Mouse (Mus musculus) heart, postnatal 36 days (tissue): ENCODE measurements around the gene Slc25a25. TPM values are rescaled to one million over a fixed set of nuclear protein-coding genes. Genes with fewer than 3 reads are reported as not detected.

Experiments
- DNase-seq, 2 experiments: peaks; one replicate each; pipeline ENCODE4 v3.0.0; 2021 to 2022
- intact Hi-C: fragments of 180-260 bp; cut with DNase I; formaldehyde crosslinking; loops from one replicate; pipeline ENCODE4 v1.15.1; 2025
- total RNA-seq, 2 experiments: library from RNA; stranded (reverse); gene quantifications; 2 replicates each; pipeline ENCODE4 v1.2.3; 2021

Slc25a25 gene
- total RNA-seq, 2 experiments from 2014 or later, result 4.8 to 12.4 TPM

DNA sequence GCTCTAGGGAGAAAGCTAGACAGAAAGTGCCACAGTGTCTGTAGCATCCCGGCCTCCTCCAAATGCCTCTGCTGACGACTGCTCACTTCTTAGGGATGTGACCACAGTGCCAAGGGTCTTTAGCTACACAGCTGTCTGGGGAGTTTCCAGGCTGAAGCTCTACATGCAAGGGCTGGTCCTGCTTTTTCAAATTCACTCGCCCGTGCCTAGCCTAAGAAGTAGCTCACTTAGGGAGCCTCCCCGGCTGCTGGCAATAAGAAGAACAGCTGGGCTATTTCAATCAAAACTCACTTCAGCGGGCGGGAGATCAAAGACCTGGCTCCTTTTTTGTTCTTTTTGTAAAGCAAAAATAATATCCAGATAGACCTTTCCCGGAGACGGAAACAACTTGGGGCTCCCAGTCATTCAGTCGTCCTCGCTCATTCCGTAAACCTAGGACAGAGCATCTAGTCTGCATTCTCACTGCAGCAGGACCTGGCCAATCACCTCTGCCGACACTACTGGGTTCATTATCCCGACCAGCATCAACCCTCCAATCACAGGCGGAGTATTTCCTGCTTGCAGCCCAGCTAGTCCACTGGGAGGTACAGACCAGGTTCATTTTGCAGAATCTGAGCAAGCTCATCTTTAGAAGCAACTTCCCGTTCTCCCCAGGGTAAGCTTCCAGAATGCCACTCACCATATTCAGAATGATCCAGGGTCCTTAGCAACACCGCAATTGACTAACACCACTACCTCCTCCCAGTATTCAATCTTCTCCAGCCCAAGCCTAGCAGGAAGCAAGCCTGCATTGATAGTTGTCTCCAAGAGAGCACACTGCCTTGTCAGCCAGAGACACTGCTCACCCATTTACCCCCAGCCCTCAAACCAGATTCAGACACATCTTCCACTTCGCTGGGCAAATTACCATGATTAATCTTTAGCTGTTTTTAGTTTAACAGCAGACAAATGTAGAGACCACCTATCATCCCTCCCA lies 20.3 kb downstream of the Slc25a25 start:
- intact Hi-C loops, result no loop called here
- peak; percentile 62 to 69 for DNase-seq

DNA sequence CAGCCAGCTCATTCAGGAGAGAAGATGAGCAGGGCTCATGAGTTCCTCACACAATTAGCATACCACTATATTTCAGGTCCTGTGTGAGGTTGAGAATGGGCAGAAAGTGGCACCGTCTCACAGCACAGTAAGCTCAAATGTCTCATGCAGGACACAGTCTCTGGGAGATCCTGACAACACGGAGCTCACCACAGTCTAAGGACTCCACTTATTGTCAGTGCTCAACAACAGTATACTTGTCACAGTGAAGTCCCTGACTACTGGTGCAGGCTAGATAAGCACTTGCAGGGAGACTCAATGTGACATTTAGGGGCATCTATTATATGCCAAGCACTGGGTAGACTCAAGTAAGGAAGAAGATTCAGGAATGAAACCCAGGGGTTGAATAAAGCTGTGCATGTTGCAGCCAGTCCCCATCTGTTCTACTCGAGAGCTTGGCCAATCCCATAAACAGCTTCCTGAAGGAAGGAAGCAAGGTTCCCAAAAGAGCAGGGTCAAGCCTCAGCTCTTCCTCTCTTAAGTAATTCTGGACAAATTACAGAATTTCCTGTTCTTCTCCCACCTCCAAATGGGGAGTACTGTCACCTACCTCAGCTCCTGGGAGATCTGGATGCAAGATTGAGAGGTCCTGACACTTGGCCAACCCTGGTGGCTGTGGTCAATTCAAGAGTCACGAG lies 21.9 kb downstream of the Slc25a25 start:
- intact Hi-C loops, result no loop called here
- no peak for DNase-seq

DNA sequence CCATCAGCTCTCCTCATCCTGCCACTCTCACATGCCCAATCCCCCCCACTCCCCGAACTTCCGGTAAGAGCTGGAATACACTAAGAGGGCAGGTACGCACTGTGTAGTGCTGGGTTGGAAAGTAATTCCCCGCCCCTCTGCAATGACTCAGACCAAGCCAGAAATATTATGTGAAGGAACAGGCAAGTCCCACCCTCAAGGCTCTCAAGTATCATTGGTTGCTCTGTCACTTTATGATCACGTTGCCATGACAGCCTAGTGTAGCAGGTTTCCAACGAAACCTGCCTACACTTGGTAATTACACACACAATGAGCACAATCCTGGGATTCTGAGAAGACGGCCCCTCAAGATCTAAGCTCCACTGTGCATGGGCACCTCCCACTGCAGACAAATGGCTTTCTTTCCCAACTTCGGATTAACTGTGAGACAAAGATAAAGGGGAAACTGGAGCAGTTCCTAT lies 23.0 kb downstream of the Slc25a25 start:
- no peak for DNase-seq
- intact Hi-C loops, result no loop called here

DNA sequence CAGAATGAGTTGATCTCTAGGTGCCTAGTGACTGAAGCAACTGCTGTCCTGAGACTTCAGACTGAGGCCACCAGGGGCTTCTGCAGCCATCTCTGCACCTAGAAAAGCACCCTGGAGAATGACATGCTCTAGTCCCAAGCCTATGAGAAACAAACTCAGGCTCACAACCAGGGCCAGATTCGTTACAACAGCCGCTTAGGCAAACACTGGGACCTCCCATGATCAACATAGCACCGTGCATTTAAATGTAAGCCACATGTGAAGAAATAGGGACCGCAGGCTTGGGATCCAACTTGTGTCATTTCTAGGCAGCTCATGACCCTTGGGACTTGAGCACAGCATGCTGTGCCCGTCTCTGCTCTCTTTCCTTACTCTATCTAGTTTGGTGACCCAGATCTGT lies 23.5 kb downstream of the Slc25a25 start:
- intact Hi-C loops, result loop anchor here (1.0 kb wide), 1 partner anchor 22 kb away; no protein-coding TSS in a partner anchor
- no peak for DNase-seq

DNA sequence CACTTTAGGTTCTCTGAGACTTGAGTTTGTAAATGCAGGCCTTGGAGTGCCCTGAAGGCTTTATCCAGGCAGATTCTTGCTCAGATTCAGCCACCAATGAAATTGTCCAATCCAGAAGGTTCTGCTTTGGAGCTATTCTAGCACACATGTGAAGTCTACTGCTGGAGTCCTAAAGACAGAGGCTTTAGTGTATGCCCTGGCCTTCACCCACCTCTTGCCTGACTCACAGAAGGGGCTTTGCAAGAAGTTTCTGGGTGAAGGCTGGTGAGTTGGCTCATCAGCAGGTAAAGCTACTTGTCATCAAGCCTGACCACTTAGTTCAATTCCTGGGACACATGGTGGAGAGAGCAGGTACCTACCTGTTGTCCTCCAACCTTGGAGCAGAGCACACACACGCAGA lies 25.1 kb downstream of the Slc25a25 start:
- intact Hi-C loops, result no loop called here
- DNase-seq, result no peak

DNA sequence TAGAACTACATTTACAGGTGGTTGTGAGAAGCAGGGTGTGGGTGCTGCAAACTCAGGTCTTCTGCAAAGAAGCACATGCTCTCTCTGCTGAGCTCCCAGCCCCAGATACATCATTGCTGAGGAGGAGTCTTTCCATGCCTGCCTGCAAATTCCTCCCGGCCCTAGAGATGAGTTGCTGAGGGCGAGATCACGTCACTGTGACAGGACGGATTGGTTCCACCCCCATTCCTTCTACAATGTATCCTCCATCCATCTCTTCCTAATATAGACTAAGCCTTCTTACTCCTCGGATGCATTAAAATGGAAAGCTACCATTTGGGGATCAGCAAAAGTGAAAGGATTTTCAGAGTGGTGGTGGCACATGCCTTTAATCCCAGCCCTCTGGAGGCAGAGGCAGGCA lies 25.7 kb downstream of the Slc25a25 start:
- intact Hi-C loops, result no loop called here
- DNase-seq, result no peak

GRCm38 (mm10) chr2:32424796-32425195 lies 26.4 kb downstream of the Slc25a25 start:
- intact Hi-C loops, result loop anchor here (5.0 kb wide), 1 partner anchor 143 kb away; no protein-coding TSS in a partner anchor
- DNase-seq, result no peak

DNA sequence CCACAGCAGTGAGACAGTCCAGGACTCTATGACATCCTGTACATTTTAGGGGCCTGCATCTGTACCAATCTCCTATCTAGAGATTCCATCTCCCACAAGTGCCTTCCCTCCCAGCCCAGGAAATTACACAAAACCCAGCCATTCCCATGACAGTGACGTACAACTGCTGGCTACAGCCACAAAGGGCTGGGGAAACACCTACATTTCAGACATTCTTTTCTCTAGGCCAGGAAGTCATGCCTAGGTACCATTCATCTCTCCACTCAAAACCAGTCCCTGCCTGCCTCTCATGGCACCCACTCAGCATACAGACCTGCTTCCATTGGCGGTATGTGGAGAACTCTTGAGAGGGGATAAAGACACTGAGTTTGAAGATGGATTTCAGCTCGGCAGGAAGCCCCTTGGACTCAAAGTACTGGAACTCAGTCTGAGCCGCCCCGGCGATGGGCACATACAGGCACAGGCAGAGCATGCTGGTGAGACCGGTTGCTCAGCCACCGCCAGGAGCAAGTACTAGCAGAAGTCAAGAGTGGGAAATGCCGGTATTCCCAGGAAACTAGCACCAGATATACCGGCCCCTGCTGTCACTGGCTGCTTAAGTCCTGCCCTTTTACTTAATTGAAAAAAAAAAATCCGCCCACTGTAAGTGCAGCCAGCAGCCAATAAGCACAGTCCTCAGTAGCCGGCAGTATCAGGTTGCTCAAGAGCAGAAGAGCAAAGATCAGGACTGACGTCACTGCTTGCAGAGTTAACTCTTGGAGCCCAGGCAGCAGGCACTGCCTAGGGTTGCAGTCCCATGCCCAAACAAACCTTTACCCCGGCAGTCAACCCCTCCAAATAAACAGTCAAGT lies 27.5 kb downstream of the Slc25a25 start:
- intact Hi-C loops, result loop anchor here (5.0 kb wide), 1 partner anchor 144 kb away; no protein-coding TSS in a partner anchor

DNA sequence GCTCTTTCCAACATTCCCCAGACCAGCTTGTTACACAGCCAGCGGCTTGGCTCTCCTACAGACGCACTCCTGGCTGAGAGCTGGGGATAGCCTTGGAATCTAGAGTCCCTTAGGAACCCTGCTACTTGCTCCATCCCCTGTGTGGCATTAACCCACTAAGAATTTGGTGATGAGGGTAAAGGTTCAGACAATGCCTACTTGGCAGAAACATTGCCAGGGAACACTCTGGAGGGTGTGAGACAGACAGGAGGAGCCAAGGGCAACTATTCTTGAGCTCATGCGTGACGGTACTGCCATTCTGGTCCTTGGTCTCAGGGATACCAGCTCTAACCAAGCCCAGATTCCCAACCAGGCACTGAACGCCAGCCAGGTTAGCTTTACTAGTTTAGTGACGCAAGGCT lies 29.4 kb downstream of the Slc25a25 start:
- no peak for DNase-seq
- intact Hi-C loops, result loop anchor here (5.0 kb wide), 1 partner anchor 145 kb away; no protein-coding TSS in a partner anchor

More for the DNA sequence above, 27.5 kb downstream of the Slc25a25 start:
- peak; percentile 65 to 73 for DNase-seq

- intact Hi-C loops, result loop anchor here (5.0 kb wide), 1 partner anchor 147 kb away; no protein-coding TSS in a partner anchor
- DNase-seq, result no peak
These were observed 30.6 kb downstream of the Slc25a25 start for GRCm38 (mm10) chr2:32420647-32421046.

DNA sequence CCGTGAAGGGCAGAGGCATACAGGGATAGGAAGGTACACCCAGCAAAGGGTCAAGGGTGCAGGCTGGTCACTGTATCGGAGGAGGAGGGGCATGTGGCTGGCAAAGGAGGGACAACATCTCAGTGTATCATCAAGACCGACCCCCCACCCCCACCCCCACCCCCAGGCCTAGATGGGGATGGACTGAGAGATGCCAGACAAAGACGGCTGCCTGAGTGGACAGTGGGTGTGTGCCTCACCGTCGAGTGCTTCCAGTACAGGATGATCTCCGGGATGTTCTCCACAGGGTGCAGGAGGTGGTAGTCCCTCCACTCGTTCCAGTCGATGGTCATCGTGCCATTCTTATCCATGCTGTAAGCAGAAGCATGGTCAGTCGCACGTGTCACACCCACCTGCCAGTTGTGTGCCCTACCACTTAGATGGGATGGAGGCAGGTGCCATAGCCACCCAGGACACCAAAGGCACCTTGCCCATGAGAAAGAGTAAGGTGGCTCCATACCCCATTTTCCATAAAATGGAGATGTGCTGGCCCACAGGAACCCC lies 31.1 kb downstream of the Slc25a25 start:
- intact Hi-C loops, result loop anchor here (5.0 kb wide), 1 partner anchor 147 kb away; no protein-coding TSS in a partner anchor
- DNase-seq, result no peak

GRCm38 (mm10) chr2:32419359-32419758 lies 31.9 kb downstream of the Slc25a25 start:
- intact Hi-C loops, result no loop called here

DNA sequence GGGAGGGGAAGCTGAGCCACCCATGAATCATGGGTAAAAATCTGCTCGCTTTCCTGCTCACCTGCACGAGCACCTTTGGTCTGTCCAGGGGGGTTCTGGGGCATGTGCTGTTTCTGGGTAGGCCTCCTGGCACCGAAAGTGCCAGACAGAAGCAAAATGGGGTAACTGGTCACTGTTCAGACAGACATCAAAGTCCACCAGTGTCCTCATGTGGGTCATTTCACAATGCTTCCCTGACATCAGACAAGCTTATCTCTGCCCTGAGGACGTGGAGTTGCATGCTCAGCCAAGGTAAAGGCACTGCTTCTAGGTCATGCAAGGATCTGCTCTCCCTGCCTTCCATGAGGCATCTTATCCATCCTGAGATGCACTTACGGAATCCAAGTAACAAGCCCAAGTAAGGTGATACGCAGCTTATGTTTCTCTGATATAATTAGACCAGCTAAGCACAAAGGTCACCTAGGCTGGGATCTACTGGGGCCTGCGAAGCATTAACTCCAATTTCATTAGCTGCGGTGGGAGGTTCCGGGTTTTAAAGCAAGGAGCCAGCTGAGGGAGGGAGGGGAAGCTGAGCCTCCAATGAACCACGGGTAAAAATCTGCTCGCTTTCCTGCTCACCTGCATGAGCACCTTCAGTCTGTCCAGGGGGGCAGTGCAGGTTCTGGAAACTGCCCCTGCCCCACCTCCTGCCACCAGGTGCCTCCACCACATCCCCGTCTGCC lies 32.7 kb downstream of the Slc25a25 start:
- no peak for DNase-seq
- intact Hi-C loops, result no loop called here

More at GRCm38 (mm10) chr2:32419359-32419758, 31.9 kb downstream of the Slc25a25 start:
- DNase-seq, result peak; percentile 71 to 72

- intact Hi-C loops, result loop anchor here (2.0 kb wide), 2 partner anchors 15 to 37 kb away; no protein-coding TSS in a partner anchor
- no peak for DNase-seq
These were observed 33.8 kb downstream of the Slc25a25 start for GRCm38 (mm10) chr2:32417486-32417885.

DNA sequence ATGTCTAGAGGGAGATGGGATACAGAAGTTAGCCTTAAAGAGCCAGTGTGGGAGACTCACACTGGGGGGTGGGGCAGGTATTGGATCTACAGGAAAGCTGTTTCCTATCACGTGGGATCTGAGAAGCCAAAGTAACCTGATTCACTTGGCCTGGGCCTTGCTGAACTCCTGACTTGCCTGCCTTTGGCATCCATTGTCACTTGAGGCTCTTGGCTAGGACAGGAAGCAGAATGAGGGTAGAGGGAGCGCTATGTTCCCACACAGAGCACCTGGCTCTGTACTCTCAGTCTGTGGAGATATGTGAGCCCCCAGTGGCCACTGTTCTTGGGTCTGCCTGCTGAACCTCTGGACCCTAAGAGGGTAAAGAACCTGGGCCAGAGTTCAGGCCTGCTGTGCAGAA lies 34.7 kb downstream of the Slc25a25 start:
- no peak for DNase-seq
- intact Hi-C loops, result loop anchor here (2.0 kb wide), 2 partner anchors 14 to 38 kb away; no protein-coding TSS in a partner anchor

GRCm38 (mm10) chr2:32415801-32416200 lies 35.4 kb downstream of the Slc25a25 start:
- no peak for DNase-seq
- intact Hi-C loops, result loop anchor here (2.0 kb wide), 2 partner anchors 13 to 39 kb away; no protein-coding TSS in a partner anchor

DNA sequence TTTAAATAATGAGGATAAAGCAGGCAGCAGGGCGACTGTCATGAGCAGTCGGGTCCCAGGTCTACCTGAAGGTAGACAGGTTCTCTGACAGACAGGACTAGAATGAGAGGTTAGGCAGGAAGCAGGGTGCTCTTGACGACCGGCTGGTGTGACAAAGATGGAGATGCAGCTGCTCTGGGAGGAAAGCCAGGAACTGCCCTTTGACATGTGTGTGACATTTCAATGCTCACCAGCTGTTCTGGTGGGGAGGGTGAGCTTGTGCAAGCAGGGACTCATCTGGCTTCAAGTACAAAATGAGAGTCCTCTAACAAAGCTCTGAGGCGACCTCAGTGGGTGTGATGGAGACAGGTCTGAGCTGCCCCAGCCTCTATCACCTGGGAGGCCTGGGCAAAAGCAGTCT lies 37.3 kb downstream of the Slc25a25 start:
- no peak for DNase-seq
- intact Hi-C loops, result no loop called here

DNA sequence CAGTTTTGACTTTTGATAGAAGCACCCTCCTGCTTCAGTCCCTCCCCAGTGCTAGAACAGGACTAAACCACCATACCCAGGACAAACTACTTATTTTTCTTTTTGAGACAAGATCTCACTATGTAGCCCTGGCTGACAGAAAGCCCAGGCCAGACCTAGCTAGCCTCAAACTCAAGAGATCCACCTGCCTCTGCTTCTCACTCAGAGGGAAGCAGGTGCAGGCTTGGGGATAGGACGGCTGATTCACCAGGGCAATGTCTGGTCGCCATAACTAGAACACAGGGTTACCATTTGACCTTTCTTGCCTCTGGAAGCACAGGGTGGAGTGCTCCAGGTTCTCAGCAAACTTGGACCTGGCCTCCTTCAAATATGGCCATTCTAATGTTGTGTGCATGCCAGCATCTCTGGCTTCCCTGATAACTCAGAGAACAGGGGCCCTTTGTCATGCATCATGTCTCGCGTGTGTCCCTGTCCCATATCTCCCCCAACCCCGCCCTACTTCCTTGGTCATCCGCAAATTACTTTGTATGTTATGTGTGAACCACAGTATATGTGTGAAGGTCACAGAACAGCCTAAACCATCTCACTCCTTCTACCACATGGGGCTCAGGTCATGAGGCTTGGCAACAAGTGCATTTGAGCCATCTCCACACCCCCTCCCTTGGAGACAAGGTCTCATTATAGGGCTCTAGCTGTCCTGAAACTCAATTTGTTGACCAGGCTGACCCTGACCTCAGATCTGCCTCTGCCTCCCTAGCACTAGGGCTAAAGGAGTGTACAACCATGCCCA lies 38.3 kb downstream of the Slc25a25 start:
- DNase-seq, result no peak
- intact Hi-C loops, result no loop called here
